Mouse (Mus musculus): ENCODE measurements around the gene 1700001C19Rik. TPM values are rescaled to one million over a fixed set of nuclear protein-coding genes. Genes with fewer than 3 reads are reported as not detected.

1700001C19Rik gene
- polyA plus RNA-seq, 1 experiment: 1.3 TPM

DNA sequence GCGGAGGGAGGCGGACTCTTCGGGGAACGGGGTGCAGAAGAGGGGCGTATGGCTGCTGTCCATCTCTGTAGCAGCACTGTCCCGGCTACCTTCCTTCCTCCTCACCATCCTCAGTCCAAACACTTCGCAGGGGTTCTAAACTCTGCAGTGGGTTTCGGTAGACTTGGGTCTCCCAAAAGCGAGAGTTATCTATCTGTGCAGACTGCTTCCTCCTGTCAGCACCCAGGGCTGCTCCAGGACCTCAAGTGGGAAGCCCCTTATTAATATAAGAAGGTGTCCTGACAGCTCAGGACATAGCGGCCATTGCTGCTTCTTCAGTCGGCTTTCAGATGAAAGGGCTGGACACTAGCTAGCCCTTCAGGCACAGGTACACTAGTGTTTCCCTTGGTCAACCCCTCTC lies 27.8 kb upstream of the 1700001C19Rik start:
- Histone ChIP-seq H3K4me3 (ENCODE audit: low read depth, low read length) (no peak overlapping the region), H3K9ac (ENCODE audit: low read depth, poor library complexity, severe bottlenecking) (no peak overlapping the region), H3K36me3 (ENCODE audit: control insufficient read depth, insufficient read depth, low read length, poor library complexity, severe bottlenecking) (no peaks in the 10 kb centered on the region), H3K4me1 (ENCODE audit: control insufficient read depth, insufficient read depth, low read length) (peaks cover 7% of the 10 kb centered on the region), H3K9me3 (replicated peaks; ENCODE audit: control insufficient read depth, insufficient read depth, low read length, poor library complexity, severe bottlenecking) (no peaks in the 10 kb centered on the region), H3K27ac (ENCODE audit: insufficient read depth, low read length) (no peak overlapping the region), H3K27me3 (ENCODE audit: control insufficient read depth, insufficient read depth, low read length, poor library complexity, severe bottlenecking) (no peaks in the 10 kb centered on the region)
- TF ChIP-seq EP300 (IDR thresholded peaks at IDR 0.05; ENCODE audit: insufficient read depth, low read depth, low read length) (no peak), CTCF (IDR thresholded peaks at IDR 0.05; ENCODE audit: low read depth, low read length) (no peak), POLR2A (IDR thresholded peaks at IDR 0.05; ENCODE audit: insufficient read depth, low read length) (no peak)

DNA sequence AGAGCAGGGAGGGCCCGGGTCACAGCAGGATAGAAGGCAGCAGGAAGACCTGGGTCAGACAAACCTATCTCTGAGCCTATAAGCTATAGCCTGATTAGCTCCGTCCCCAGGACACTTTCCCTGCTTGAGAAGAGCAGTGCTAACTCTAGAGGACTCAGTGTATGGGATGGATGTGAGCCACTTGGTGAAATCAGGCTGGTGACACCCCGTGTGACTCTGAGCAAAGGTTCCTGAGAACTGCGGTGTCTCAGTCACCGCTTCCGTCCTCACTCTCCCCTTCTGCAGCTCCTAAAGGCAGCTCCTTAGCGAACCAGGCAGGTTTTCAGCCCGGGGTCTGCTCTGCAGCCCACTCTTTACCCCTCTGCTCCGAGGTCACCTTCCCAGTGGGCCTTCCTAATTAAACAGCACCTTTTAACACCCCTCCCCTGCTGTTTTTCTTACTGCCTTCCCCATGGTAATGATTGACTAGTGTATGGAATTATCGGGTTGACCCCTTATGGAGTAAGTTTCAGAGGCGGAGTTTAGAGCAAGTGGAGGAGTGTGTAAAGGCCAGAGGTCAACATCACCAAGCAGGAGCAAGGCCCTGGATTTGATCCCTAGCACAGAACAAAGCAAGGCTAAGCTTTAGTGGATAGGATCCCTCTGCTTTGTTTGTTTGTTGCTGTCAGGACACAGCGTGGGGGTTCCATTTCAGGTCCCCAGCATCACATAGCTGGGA lies 27.2 kb upstream of the 1700001C19Rik start:
- Histone ChIP-seq H3K4me1 (ENCODE audit: control insufficient read depth, insufficient read depth, low read length) (peaks cover 7% of the 10 kb centered on the region), H3K9me3 (replicated peaks; ENCODE audit: control insufficient read depth, insufficient read depth, low read length, poor library complexity, severe bottlenecking) (no peaks in the 10 kb centered on the region), H3K36me3 (ENCODE audit: control insufficient read depth, insufficient read depth, low read length, poor library complexity, severe bottlenecking) (no peaks in the 10 kb centered on the region), H3K27ac (ENCODE audit: insufficient read depth, low read length) (no peak overlapping the region), H3K4me3 (ENCODE audit: low read depth, low read length) (no peak overlapping the region), H3K9ac (ENCODE audit: low read depth, poor library complexity, severe bottlenecking) (no peak overlapping the region), H3K27me3 (ENCODE audit: control insufficient read depth, insufficient read depth, low read length, poor library complexity, severe bottlenecking) (no peaks in the 10 kb centered on the region)
- TF ChIP-seq EP300 (IDR thresholded peaks at IDR 0.05; ENCODE audit: insufficient read depth, low read depth, low read length) (no peak), CTCF (IDR thresholded peaks at IDR 0.05; ENCODE audit: low read depth, low read length) (no peak), POLR2A (IDR thresholded peaks at IDR 0.05; ENCODE audit: insufficient read depth, low read length) (no peak)

DNA sequence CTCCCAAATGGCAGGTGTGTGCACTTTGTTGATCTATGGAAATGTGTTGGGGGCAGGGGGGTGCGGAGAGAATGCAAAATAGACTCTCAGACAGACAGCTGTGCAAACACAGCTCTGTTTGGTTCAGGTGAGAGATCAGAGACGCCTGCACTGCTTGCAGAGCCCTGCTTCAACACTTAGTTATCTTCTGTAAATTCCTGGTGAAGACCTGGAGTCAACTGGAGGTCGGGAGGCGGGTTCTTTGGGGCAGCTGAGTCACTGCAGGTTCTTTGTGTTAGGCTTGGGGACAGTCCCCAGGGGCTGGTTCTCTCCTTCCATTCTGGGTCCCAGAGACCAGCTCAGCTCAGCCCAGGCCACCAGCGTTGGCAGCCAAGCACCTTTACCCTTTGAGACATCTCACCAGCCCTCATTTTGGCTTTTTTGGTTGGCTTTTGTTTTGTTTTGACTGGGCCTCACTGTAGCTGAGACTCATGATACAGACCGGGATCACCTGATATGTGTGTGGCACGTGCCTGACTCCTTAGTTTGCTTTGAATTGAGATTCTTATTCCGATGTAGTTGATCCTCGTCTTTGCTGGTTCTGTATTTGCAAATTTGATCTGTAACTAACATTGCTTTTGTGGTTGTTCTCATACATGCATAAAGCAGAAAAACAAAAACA lies 25.7 kb upstream of the 1700001C19Rik start:
- Histone ChIP-seq H3K9ac (ENCODE audit: low read depth, poor library complexity, severe bottlenecking) (no peak overlapping the region), H3K27me3 (ENCODE audit: control insufficient read depth, insufficient read depth, low read length, poor library complexity, severe bottlenecking) (no peaks in the 10 kb centered on the region), H3K36me3 (ENCODE audit: control insufficient read depth, insufficient read depth, low read length, poor library complexity, severe bottlenecking) (no peaks in the 10 kb centered on the region), H3K4me1 (ENCODE audit: control insufficient read depth, insufficient read depth, low read length) (peaks cover 7% of the 10 kb centered on the region), H3K9me3 (replicated peaks; ENCODE audit: control insufficient read depth, insufficient read depth, low read length, poor library complexity, severe bottlenecking) (no peaks in the 10 kb centered on the region), H3K4me3 (ENCODE audit: low read depth, low read length) (no peak overlapping the region), H3K27ac (ENCODE audit: insufficient read depth, low read length) (no peak overlapping the region)
- TF ChIP-seq CTCF (IDR thresholded peaks at IDR 0.05; ENCODE audit: low read depth, low read length): no peak
- TF ChIP-seq EP300 (IDR thresholded peaks at IDR 0.05; ENCODE audit: insufficient read depth, low read depth, low read length): no peak
- TF ChIP-seq POLR2A (IDR thresholded peaks at IDR 0.05; ENCODE audit: insufficient read depth, low read length): no peak

DNA sequence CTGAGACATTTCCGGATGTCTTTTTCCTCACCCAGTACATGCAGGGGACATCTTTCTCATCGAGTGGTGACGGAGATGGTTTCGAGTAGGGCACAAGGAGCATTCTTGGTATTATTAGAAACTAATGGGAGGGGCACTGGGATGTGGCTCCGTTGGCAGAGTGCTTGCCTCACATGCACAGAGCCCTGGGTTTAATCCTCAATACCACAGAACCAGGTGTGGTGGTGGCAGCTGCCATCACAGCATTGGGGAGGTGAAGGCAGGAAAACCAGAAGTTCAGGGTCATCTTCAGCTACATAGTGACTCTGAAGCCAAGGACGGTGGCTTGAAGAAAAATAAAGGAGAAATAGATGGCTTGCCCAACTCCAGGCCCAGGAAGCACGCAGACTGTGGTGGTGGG lies 25.0 kb upstream of the 1700001C19Rik start:
- TF ChIP-seq CTCF (IDR thresholded peaks at IDR 0.05; ENCODE audit: low read depth, low read length): no peak
- TF ChIP-seq EP300 (IDR thresholded peaks at IDR 0.05; ENCODE audit: insufficient read depth, low read depth, low read length): no peak
- no peak for TF ChIP-seq POLR2A (IDR thresholded peaks at IDR 0.05; ENCODE audit: insufficient read depth, low read length)
- no peaks in the 10 kb centered on the region for H3K36me3 ChIP-seq (ENCODE audit: control insufficient read depth, insufficient read depth, low read length, poor library complexity, severe bottlenecking)
- no peak overlapping the region for H3K4me3 ChIP-seq (ENCODE audit: low read depth, low read length)
- H3K9ac ChIP-seq (ENCODE audit: low read depth, poor library complexity, severe bottlenecking): no peak overlapping the region
- H3K9me3 ChIP-seq (replicated peaks; ENCODE audit: control insufficient read depth, insufficient read depth, low read length, poor library complexity, severe bottlenecking): no peaks in the 10 kb centered on the region
- peaks cover 7% of the 10 kb centered on the region for H3K4me1 ChIP-seq (ENCODE audit: control insufficient read depth, insufficient read depth, low read length)
- no peak overlapping the region for H3K27ac ChIP-seq (ENCODE audit: insufficient read depth, low read length)
- no peaks in the 10 kb centered on the region for H3K27me3 ChIP-seq (ENCODE audit: control insufficient read depth, insufficient read depth, low read length, poor library complexity, severe bottlenecking)

DNA sequence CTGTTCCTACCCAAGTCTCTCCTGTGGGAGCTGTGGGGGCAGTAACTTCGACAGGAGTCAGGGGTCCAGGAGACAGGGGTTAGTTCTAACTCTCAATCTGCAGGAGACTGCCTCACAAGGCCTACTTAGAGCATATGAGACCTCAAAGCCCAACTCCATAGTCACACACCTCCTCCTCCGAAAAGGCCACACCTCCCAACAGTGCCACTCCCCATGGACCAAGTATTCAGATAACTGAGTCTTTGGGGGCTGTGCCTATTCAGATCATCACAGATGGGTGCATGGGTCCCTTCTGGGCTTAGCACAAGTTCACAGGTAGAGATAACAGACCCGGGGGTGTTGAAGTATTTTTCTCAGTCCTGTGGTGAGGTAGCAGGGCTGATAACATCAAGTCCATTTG lies 24.5 kb upstream of the 1700001C19Rik start:
- Histone ChIP-seq H3K27ac (ENCODE audit: insufficient read depth, low read length) (no peak overlapping the region), H3K27me3 (ENCODE audit: control insufficient read depth, insufficient read depth, low read length, poor library complexity, severe bottlenecking) (no peaks in the 10 kb centered on the region), H3K9ac (ENCODE audit: low read depth, poor library complexity, severe bottlenecking) (no peak overlapping the region), H3K4me3 (ENCODE audit: low read depth, low read length) (no peak overlapping the region), H3K9me3 (replicated peaks; ENCODE audit: control insufficient read depth, insufficient read depth, low read length, poor library complexity, severe bottlenecking) (no peaks in the 10 kb centered on the region), H3K36me3 (ENCODE audit: control insufficient read depth, insufficient read depth, low read length, poor library complexity, severe bottlenecking) (no peaks in the 10 kb centered on the region), H3K4me1 (ENCODE audit: control insufficient read depth, insufficient read depth, low read length) (peaks cover 7% of the 10 kb centered on the region)
- no peak for TF ChIP-seq POLR2A (IDR thresholded peaks at IDR 0.05; ENCODE audit: insufficient read depth, low read length)
- no peak for TF ChIP-seq CTCF (IDR thresholded peaks at IDR 0.05; ENCODE audit: low read depth, low read length)
- TF ChIP-seq EP300 (IDR thresholded peaks at IDR 0.05; ENCODE audit: insufficient read depth, low read depth, low read length): no peak

DNA sequence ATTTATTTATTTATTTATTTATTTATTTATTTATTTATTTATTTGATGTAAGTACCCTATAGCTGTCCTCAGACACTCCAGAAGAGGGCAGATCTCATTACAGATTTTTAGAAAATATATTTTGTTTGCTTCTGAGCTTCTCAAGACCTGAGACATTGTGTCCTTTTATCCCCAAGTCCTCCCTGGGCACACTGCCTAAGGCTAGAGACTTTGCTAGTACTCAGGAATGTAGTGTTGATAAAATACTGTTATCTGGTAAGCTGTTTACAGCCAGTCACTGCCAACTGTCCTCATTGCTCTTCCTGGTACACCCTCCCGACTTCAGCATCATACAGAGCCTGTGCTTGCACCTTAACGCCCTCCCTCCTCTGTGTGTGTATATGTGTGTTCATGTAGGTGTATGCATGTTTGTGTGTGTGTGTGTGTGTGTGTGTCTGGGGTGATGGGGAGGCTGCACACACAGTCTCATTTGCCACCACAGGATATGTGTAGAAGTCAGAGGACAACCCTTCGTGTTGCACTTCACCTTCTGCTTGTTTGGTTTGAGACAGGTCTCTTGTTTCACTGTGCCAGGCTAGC lies 22.3 kb upstream of the 1700001C19Rik start:
- H3K4me1 ChIP-seq (ENCODE audit: control insufficient read depth, insufficient read depth, low read length): peaks cover 7% of the 10 kb centered on the region
- no peak overlapping the region for H3K27ac ChIP-seq (ENCODE audit: insufficient read depth, low read length)
- no peaks in the 10 kb centered on the region for H3K9me3 ChIP-seq (replicated peaks; ENCODE audit: control insufficient read depth, insufficient read depth, low read length, poor library complexity, severe bottlenecking)
- no peak overlapping the region for H3K4me3 ChIP-seq (ENCODE audit: low read depth, low read length)
- no peak for TF ChIP-seq POLR2A (IDR thresholded peaks at IDR 0.05; ENCODE audit: insufficient read depth, low read length)
- TF ChIP-seq CTCF (IDR thresholded peaks at IDR 0.05; ENCODE audit: low read depth, low read length): no peak
- TF ChIP-seq EP300 (IDR thresholded peaks at IDR 0.05; ENCODE audit: insufficient read depth, low read depth, low read length): no peak
- H3K9ac ChIP-seq (ENCODE audit: low read depth, poor library complexity, severe bottlenecking): no peak overlapping the region
- no peaks in the 10 kb centered on the region for H3K27me3 ChIP-seq (ENCODE audit: control insufficient read depth, insufficient read depth, low read length, poor library complexity, severe bottlenecking)
- H3K36me3 ChIP-seq (ENCODE audit: control insufficient read depth, insufficient read depth, low read length, poor library complexity, severe bottlenecking): no peaks in the 10 kb centered on the region
